Mouse (Mus musculus) liver, postnatal 0 days (tissue): Measurements from ENCODE around the gene Mfsd4b3. TPM values are rescaled to one million over a fixed set of nuclear protein-coding genes. Genes with fewer than 3 reads are reported as not detected.
"Not testable (repeated sequence)": the region's sequence is repeated elsewhere in the genome, so short reads cannot be mapped to it uniquely, and the experiment has no call there.

Experiments
- ATAC-seq: fragments of 200-750 bp; cut with Nextera tagmentation; 2 replicates; pipeline ENCODE4 v1.8.0; 2017; ENCODE audit warnings: mild to moderate bottlenecking, moderate library complexity
- DNase-seq: peaks from one replicate; pipeline ENCODE4 v3.0.0-alpha.2; 2016
- H3K27ac ChIP-seq: fragments of 300-500 bp; sonication (generic); 2 replicates; pipeline ENCODE4 v1.5.1; 2014; ENCODE audit warnings: antibody characterized with exemption, moderate library complexity, mild to moderate bottlenecking, low read depth
- H3K27me3 ChIP-seq: fragments of 300-500 bp; sonication (generic); 2 replicates; pipeline ENCODE4 v1.6.1; 2014; ENCODE audit warnings: low read length, control low read depth, mixed read lengths; ENCODE audit not compliant: insufficient read depth
- H3K36me3 ChIP-seq: fragments of 300-500 bp; sonication (generic); replicated peaks from 2 replicates; pipeline ENCODE4 v1.6.1; 2014; ENCODE audit warnings: mild to moderate bottlenecking, control low read depth, low read length, moderate library complexity, mixed read lengths; ENCODE audit not compliant: insufficient read depth
- H3K4me1 ChIP-seq: fragments of 300-500 bp; sonication (generic); 2 replicates; pipeline ENCODE4 v1.6.1; 2014; ENCODE audit warnings: antibody characterized with exemption, mild to moderate bottlenecking, control low read depth; ENCODE audit not compliant: insufficient read depth
- H3K4me2 ChIP-seq: fragments of 300-500 bp; sonication (generic); 2 replicates; pipeline ENCODE4 v1.6.1; 2014; ENCODE audit warnings: low read depth, mild to moderate bottlenecking, low read length, moderate library complexity, mixed read lengths
- H3K4me3 ChIP-seq: fragments of 300-500 bp; sonication (generic); 2 replicates; pipeline ENCODE4 v1.5.1; 2014; ENCODE audit warnings: low read depth, low read length
- H3K9ac ChIP-seq: fragments of 300-500 bp; sonication (generic); replicated peaks from 2 replicates; pipeline ENCODE4 v1.6.1; 2014; ENCODE audit warnings: mild to moderate bottlenecking, moderate library complexity
- H3K9me3 ChIP-seq: fragments of 300-500 bp; sonication (generic); 2 replicates; pipeline ENCODE4 v1.6.1; 2016; ENCODE audit warnings: mild to moderate bottlenecking, control low read depth, low read length, mixed read lengths
- CTCF ChIP-seq: sonication (generic); IDR thresholded peaks from 2 replicates; pipeline ENCODE4 v1.5.1; 2016; ENCODE audit warnings: antibody characterized with exemption, low read depth
- EP300 ChIP-seq: IDR thresholded peaks from 2 replicates; pipeline ENCODE4 v1.6.1; 2016; ENCODE audit warnings: antibody characterized with exemption, low read depth, mild to moderate bottlenecking
- WGBS: fragments of 180-500 bp; shearing (Covaris S2); extraction: QIAGEN DNeasy Blood & Tissue Kit; methylation state at CpG from one replicate; pipeline ENCODE4 v1.1.7; 2014; ENCODE audit not compliant: insufficient replicate concordance; 5-methylcytosine and 5-hydroxymethylcytosine counted together
- polyA plus RNA-seq: library from polyadenylated mRNA; unstranded; fragments of >200 nt; fragmentation: Nextera tagmentation; extraction: Ambion mirVana; gene quantifications from 2 replicates; pipeline ENCODE4 v1.2.1, GENCODE M21; 2015

Mfsd4b3 gene
- polyA plus RNA-seq = 4.8 and 5.5 TPM in 2 replicates

DNA sequence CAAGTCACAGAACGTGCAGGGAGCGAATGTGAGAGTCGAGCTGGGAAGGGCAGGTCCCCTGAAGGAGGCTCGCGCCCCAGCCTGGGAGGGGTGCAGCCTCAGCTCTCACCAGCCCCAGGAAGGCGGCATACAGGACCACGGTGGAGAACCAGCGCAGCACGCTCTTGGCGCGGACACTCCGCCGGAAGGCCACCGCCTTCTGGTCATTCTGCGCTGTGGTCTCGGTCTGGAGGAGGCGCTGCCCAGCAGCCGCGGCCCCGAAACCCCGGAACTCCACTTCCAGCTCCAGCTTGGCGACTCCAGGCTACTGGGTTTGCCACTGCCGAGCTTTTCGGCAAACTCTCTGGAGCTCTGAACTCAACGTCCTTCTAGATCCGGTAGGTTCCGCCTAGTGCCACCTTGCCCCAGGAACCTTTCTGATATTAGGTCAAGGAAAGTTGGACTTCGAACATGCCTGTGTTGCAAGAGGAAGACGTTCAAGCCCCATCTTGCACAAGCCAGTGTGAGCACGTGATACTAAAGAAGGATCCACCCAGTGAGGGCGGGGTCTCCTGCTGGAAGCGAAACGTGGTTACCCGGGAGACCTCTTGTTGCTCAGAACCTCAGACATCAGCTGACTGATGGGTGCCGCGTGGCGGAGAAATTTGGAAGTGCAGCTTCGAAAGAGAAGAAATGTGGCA, at the start of gene Mfsd4b3:
Gene Mfsd4b3 (minus strand): TSS at position 393 of the 680 bp plus-strand sequence.
- Histone ChIP-seq H3K9ac (peak within 1 kb of the TSS; percentile 75), H3K4me3 (peak within 1 kb of the TSS; percentile 56), H3K27me3 (no peaks in the 10 kb centered on the region), H3K27ac (peak within 1 kb of the TSS; percentile 91), H3K9me3 (no peaks in the 10 kb centered on the region), H3K4me1 (peaks cover 20% of the 10 kb centered on the region), H3K4me2 (peak within 1 kb of the TSS; percentile 74), H3K36me3 (no peaks in the 10 kb centered on the region)
- 2% methylated on average over 37 of the region's 38 CpGs for WGBS
- ATAC-seq (peak; percentile 99), DNase-seq (peak; percentile 93)
- TF ChIP-seq CTCF (peak; percentile 86), EP300 (peak; percentile 79; the same call in 1 of the 2 replicates)

- TF ChIP-seq CTCF (no peak), EP300 (no peak)
These were observed 49.6 kb upstream of the Mfsd4b3 start for GRCm38 (mm10) chr10:40009591-40009990.

GRCm38 (mm10) chr10:40008847-40009246, 48.9 kb upstream of the Mfsd4b3 start:
- H3K27me3 ChIP-seq, H3K4me2 ChIP-seq, H3K4me1 ChIP-seq, ATAC-seq, H3K9me3 ChIP-seq, H3K27ac ChIP-seq, H3K36me3 ChIP-seq, H3K9ac ChIP-seq, H3K4me3 ChIP-seq, DNase-seq: not testable (repeated sequence)
- WGBS = 72% methylated on average over 4 of the region's 4 CpGs

More at GRCm38 (mm10) chr10:40009591-40009990, 49.6 kb upstream of the Mfsd4b3 start:
- Histone ChIP-seq H3K9ac (no peak overlapping the region), H3K9me3 (no peaks in the 10 kb centered on the region), H3K36me3 (no peaks in the 10 kb centered on the region), H3K4me3 (no peak overlapping the region), H3K27me3 (no peaks in the 10 kb centered on the region), H3K27ac (no peak overlapping the region), H3K4me2 (no peak overlapping the region), H3K4me1 (no peaks in the 10 kb centered on the region)
- ATAC-seq (no peak), DNase-seq (no peak)
- WGBS = 71% methylated on average over 11 of the region's 11 CpGs

DNA sequence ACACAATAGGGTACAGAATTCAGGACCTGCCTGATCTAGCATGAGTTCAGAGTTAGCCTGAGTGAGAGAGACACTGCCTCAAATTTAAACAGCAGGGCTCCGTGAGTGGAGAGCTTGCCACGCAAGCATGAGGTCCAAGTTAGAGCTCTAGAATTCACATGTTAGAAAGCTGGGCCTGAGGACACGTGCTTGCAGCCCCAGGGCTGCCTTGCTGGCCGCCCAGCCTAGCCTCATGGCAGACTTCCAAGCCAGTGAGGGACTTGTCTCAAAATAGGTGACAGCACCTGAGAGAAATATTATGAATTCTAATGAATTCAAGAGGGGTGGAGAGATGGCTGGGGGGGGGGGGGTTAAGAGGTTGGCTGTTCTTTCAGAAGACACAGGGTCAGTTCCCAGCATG, 48.0 kb upstream of the Mfsd4b3 start:
- Histone ChIP-seq H3K9ac (no peak overlapping the region), H3K4me3 (no peak overlapping the region), H3K27ac (peak overlapping the region; percentile 78; the same call in 1 of the 2 replicates), H3K36me3 (no peaks in the 10 kb centered on the region), H3K27me3 (no peaks in the 10 kb centered on the region), H3K9me3 (no peaks in the 10 kb centered on the region), H3K4me2 (no peak overlapping the region), H3K4me1 (no peaks in the 10 kb centered on the region)
- TF ChIP-seq EP300 (no peak), CTCF (no peak)
- no peak for DNase-seq
- 85% methylated on average over 4 of the region's 4 CpGs for WGBS
- ATAC-seq = no peak

- TF ChIP-seq CTCF (no peak), EP300 (peak; percentile 55; the same call in 1 of the 2 replicates)
- Histone ChIP-seq H3K4me2 (no peak overlapping the region), H3K9me3 (no peaks in the 10 kb centered on the region), H3K4me1 (no peaks in the 10 kb centered on the region), H3K4me3 (no peak overlapping the region), H3K27me3 (no peaks in the 10 kb centered on the region), H3K9ac (no peak overlapping the region), H3K27ac (peak overlapping the region; percentile 78), H3K36me3 (no peaks in the 10 kb centered on the region)
- peak; percentile 83 for DNase-seq
- 67% methylated on average over 10 of the region's 10 CpGs for WGBS
- ATAC-seq = peak; percentile 100
These were observed 47.0 kb upstream of the Mfsd4b3 start for GRCm38 (mm10) chr10:40006963-40007362.

DNA sequence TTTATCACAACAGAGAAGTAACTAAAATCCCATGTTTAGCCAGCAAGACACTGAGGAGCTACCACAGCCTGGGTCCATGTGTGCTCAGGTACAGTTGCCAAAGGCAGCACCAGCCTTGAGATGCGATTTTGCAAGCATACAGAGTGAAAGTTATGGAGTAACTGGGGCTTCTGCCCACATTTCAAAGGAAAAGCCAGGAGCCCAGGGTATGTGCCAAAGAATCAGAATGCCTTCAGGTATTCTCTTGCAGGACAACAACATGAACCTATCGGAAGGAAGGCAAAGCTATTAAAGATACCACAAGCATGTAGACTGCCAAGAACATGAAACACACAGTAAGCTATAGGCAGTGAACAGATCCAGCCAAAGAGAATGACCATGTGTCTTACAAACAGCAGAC, 40.8 kb upstream of the Mfsd4b3 start:
- Histone ChIP-seq H3K36me3 (no peaks in the 10 kb centered on the region), H3K4me1 (no peaks in the 10 kb centered on the region), H3K4me2 (no peak overlapping the region), H3K9me3 (no peaks in the 10 kb centered on the region), H3K27me3 (no peaks in the 10 kb centered on the region), H3K27ac (no peak overlapping the region), H3K4me3 (no peak overlapping the region), H3K9ac (no peak overlapping the region)
- TF ChIP-seq CTCF (no peak), EP300 (no peak)
- DNase-seq (no peak), ATAC-seq (no peak)
- 85% methylated on average over 2 of the region's 2 CpGs for WGBS
